Mouse (Mus musculus) spleen, adult 2 months (tissue): ENCODE measurements around the gene Ifit3b.

Experiments used
- CTCF ChIP-seq: fragments of 200-500 bp; IDR thresholded peaks from 2 replicates; pipeline ENCODE4 v1.5.1; 2011; ENCODE audit warnings: mild to moderate bottlenecking, inconsistent platforms; ENCODE audit not compliant: insufficient read depth, insufficient read length, insufficient replicate concordance; ENCODE audit errors: extremely low read depth
- POLR2A ChIP-seq: fragments of 200-500 bp; IDR thresholded peaks from 2 replicates; pipeline ENCODE4 v1.6.1; 2011; ENCODE audit warnings: low read depth, low read length, inconsistent platforms

- no peak for TF ChIP-seq CTCF
- TF ChIP-seq POLR2A, result no peak
Observed at GRCm38 (mm10) chr19:34568988-34569895, 38.5 kb upstream of the Ifit3b start.
